Mouse (Mus musculus) intestine, embryonic 16.5 days (tissue): ENCODE measurements around the gene Ston2. TPM values are rescaled to one million over a fixed set of nuclear protein-coding genes. Genes with fewer than 3 reads are reported as not detected.
"Not testable (repeated sequence)": the region's sequence is repeated elsewhere in the genome, so short reads cannot be mapped to it uniquely, and the experiment has no call there.

ENCODE experiments used
- ATAC-seq: fragments of 200-750 bp; cut with Nextera tagmentation; 2 replicates; pipeline ENCODE4 v1.8.0; 2017; ENCODE audit warnings: moderate TSS enrichment, moderate library complexity
- H3K27ac ChIP-seq: fragments of 300-500 bp; sonication (generic); 2 replicates; pipeline ENCODE4 v1.5.1; 2014; ENCODE audit warnings: mild to moderate bottlenecking, low read length
- H3K27me3 ChIP-seq: fragments of 300-500 bp; sonication (generic); replicated peaks from 2 replicates; pipeline ENCODE4 v1.6.1; 2014; ENCODE audit warnings: low read length, control low read depth, mixed read lengths; ENCODE audit not compliant: control insufficient read depth, insufficient read depth
- H3K36me3 ChIP-seq: fragments of 300-500 bp; sonication (generic); 2 replicates; pipeline ENCODE4 v1.6.1; 2014; ENCODE audit warnings: low read length, control low read depth; ENCODE audit not compliant: control insufficient read depth, insufficient read depth
- H3K4me1 ChIP-seq: fragments of 300-500 bp; sonication (generic); 2 replicates; pipeline ENCODE4 v1.6.1; 2014; ENCODE audit warnings: low read length, control low read depth, mixed read lengths; ENCODE audit not compliant: control insufficient read depth, insufficient read depth
- H3K4me2 ChIP-seq: fragments of 300-500 bp; sonication (generic); 2 replicates; pipeline ENCODE4 v1.6.1; 2014; ENCODE audit warnings: low read depth, low read length, control low read depth
- H3K4me3 ChIP-seq: fragments of 300-500 bp; sonication (generic); 2 replicates; pipeline ENCODE4 v1.5.1; 2014; ENCODE audit warnings: mild to moderate bottlenecking, low read length
- H3K9ac ChIP-seq: fragments of 300-500 bp; sonication (generic); 2 replicates; pipeline ENCODE4 v1.6.1; 2014; ENCODE audit warnings: low read depth, low read length
- H3K9me3 ChIP-seq: fragments of 300-500 bp; sonication (generic); 2 replicates; pipeline ENCODE4 v1.6.1; 2016; ENCODE audit warnings: low read length, control low read depth; ENCODE audit not compliant: control insufficient read depth
- WGBS: fragments of 180-500 bp; shearing (Covaris S2); extraction: QIAGEN DNeasy Blood & Tissue Kit; methylation state at CpG from one replicate; pipeline ENCODE4 v1.1.7; 2014; 5-methylcytosine and 5-hydroxymethylcytosine counted together
- polyA plus RNA-seq: library from polyadenylated mRNA; unstranded; fragments of >200 nt; fragmentation: Nextera tagmentation; extraction: Ambion mirVana; gene quantifications from 2 replicates; pipeline ENCODE4 v1.2.1, GENCODE M21; 2015

Ston2 gene
- polyA plus RNA-seq, 1 experiment from 2014 or later: 5.2 TPM

GRCm38 (mm10) chr12:91759836-91760235 lies 28.4 kb downstream of the Ston2 start:
- no peak overlapping the region for H3K27ac ChIP-seq
- no peaks in the 10 kb centered on the region for H3K36me3 ChIP-seq
- H3K4me2 ChIP-seq: no peak overlapping the region
- H3K9me3 ChIP-seq: no peaks in the 10 kb centered on the region
- no peak overlapping the region for H3K9ac ChIP-seq
- no peak for ATAC-seq
- peaks cover 5% of the 10 kb centered on the region for H3K4me1 ChIP-seq
- WGBS: 82% methylated on average over 3 of the region's 3 CpGs
- no peaks in the 10 kb centered on the region for H3K27me3 ChIP-seq
- no peak overlapping the region for H3K4me3 ChIP-seq

- Histone ChIP-seq H3K36me3 (no peaks in the 10 kb centered on the region), H3K27me3 (no peaks in the 10 kb centered on the region), H3K27ac (no peak overlapping the region), H3K9me3 (no peaks in the 10 kb centered on the region), H3K9ac (no peak overlapping the region), H3K4me2 (no peak overlapping the region), H3K4me3 (no peak overlapping the region), H3K4me1 (no peaks in the 10 kb centered on the region)
- 85% methylated on average over 13 of the region's 13 CpGs for WGBS
- ATAC-seq: no peak
These were observed 30.2 kb downstream of the Ston2 start for GRCm38 (mm10) chr12:91757854-91758562.

- Histone ChIP-seq H3K4me1 (no peaks in the 10 kb centered on the region), H3K4me2 (no peak overlapping the region), H3K9ac (no peak overlapping the region), H3K27ac (no peak overlapping the region), H3K36me3 (no peaks in the 10 kb centered on the region), H3K27me3 (no peaks in the 10 kb centered on the region), H3K4me3 (no peak overlapping the region), H3K9me3 (no peaks in the 10 kb centered on the region)
- no peak for ATAC-seq
- WGBS: 38% methylated on average over 5 of the region's 5 CpGs
These were observed 31.5 kb downstream of the Ston2 start for GRCm38 (mm10) chr12:91756562-91757166.

GRCm38 (mm10) chr12:91754606-91755005 lies 33.6 kb downstream of the Ston2 start:
- H3K9ac ChIP-seq: no peak overlapping the region
- H3K27me3 ChIP-seq: no peaks in the 10 kb centered on the region
- H3K4me3 ChIP-seq: no peak overlapping the region
- WGBS: 70% methylated on average over 6 of the region's 6 CpGs
- no peak for ATAC-seq
- no peak overlapping the region for H3K27ac ChIP-seq
- no peaks in the 10 kb centered on the region for H3K36me3 ChIP-seq
- H3K9me3 ChIP-seq: no peaks in the 10 kb centered on the region
- no peaks in the 10 kb centered on the region for H3K4me1 ChIP-seq
- no peak overlapping the region for H3K4me2 ChIP-seq

- 87% methylated on average over 5 of the region's 5 CpGs for WGBS
- H3K27ac ChIP-seq: no peak overlapping the region
- peaks cover 7% of the 10 kb centered on the region for H3K4me1 ChIP-seq
- H3K9ac ChIP-seq: no peak overlapping the region
- no peak for ATAC-seq
- H3K36me3 ChIP-seq: no peaks in the 10 kb centered on the region
- no peaks in the 10 kb centered on the region for H3K9me3 ChIP-seq
- no peaks in the 10 kb centered on the region for H3K27me3 ChIP-seq
- no peak overlapping the region for H3K4me3 ChIP-seq
- H3K4me2 ChIP-seq: no peak overlapping the region
These were observed 35.5 kb downstream of the Ston2 start for GRCm38 (mm10) chr12:91752711-91753110.

- Histone ChIP-seq H3K9ac (no peak overlapping the region), H3K27me3 (no peaks in the 10 kb centered on the region), H3K9me3 (no peaks in the 10 kb centered on the region), H3K27ac (no peak overlapping the region), H3K4me3 (no peak overlapping the region), H3K4me2 (no peak overlapping the region), H3K36me3 (no peaks in the 10 kb centered on the region), H3K4me1 (peaks cover 7% of the 10 kb centered on the region)
- 86% methylated on average over 13 of the region's 13 CpGs for WGBS
- ATAC-seq: no peak
These were observed 36.1 kb downstream of the Ston2 start for GRCm38 (mm10) chr12:91751893-91752597.

GRCm38 (mm10) chr12:91749543-91750184 lies 38.5 kb downstream of the Ston2 start:
- no peak overlapping the region for H3K4me2 ChIP-seq
- peaks cover 20% of the 10 kb centered on the region for H3K4me1 ChIP-seq
- no peaks in the 10 kb centered on the region for H3K36me3 ChIP-seq
- no peak overlapping the region for H3K9ac ChIP-seq
- ATAC-seq: no peak
- no peaks in the 10 kb centered on the region for H3K27me3 ChIP-seq
- WGBS: 76% methylated on average over 11 of the region's 11 CpGs
- H3K27ac ChIP-seq: no peak overlapping the region
- no peaks in the 10 kb centered on the region for H3K9me3 ChIP-seq
- H3K4me3 ChIP-seq: no peak overlapping the region

GRCm38 (mm10) chr12:91748241-91748865 lies 39.8 kb downstream of the Ston2 start:
- Histone ChIP-seq H3K9ac (no peak overlapping the region), H3K36me3 (no peaks in the 10 kb centered on the region), H3K4me3 (no peak overlapping the region), H3K4me2 (no peak overlapping the region), H3K27me3 (no peaks in the 10 kb centered on the region), H3K27ac (no peak overlapping the region), H3K4me1 (peaks cover 20% of the 10 kb centered on the region), H3K9me3 (no peaks in the 10 kb centered on the region)
- 57% methylated on average over 18 of the region's 18 CpGs for WGBS
- peak; percentile 70 for ATAC-seq

GRCm38 (mm10) chr12:91746839-91747238 lies 41.3 kb downstream of the Ston2 start:
- H3K27me3 ChIP-seq, H3K9me3 ChIP-seq, H3K4me2 ChIP-seq, H3K4me3 ChIP-seq, H3K9ac ChIP-seq, H3K36me3 ChIP-seq, H3K27ac ChIP-seq, ATAC-seq: not testable (repeated sequence)
- WGBS: 93% methylated on average over 5 of the region's 5 CpGs
- peaks cover 20% of the 10 kb centered on the region for H3K4me1 ChIP-seq
